Mouse (Mus musculus): ENCODE measurements around the gene Nr1h2. TPM values are rescaled to one million over a fixed set of nuclear protein-coding genes. Genes with fewer than 3 reads are reported as not detected.

The Nr1h2 gene
- total RNA-seq, 2 experiments from 2014 or later: 58.2 to 66.7 TPM

- H3K27ac ChIP-seq: peak overlapping the region; percentile 93
- no peak for DNase-seq (ENCODE audit: low spot score in 2 of 2)
- TF ChIP-seq CTCF (conservative IDR thresholded peaks at IDR 0.05): no peak
- H3K4me3 ChIP-seq: peak overlapping the region; percentile 78
Measured at GRCm38 (mm10) chr7:44591348-44592116, 37.8 kb upstream of the Nr1h2 start.

GRCm38 (mm10) chr7:44590402-44591347 lies 36.9 kb upstream of the Nr1h2 start, which contains the start of gene Kcnc3:
TSS of gene Kcnc3 (plus strand) at chr7:44590664.
- H3K27ac ChIP-seq: peak within 1 kb of the TSS; percentile 93
- no peak for TF ChIP-seq CTCF (conservative IDR thresholded peaks at IDR 0.05)
- peak within 1 kb of the TSS; percentile 78 for H3K4me3 ChIP-seq
- DNase-seq (ENCODE audit: low spot score in 2 of 2): peak; percentile 90 to 98

DNA sequence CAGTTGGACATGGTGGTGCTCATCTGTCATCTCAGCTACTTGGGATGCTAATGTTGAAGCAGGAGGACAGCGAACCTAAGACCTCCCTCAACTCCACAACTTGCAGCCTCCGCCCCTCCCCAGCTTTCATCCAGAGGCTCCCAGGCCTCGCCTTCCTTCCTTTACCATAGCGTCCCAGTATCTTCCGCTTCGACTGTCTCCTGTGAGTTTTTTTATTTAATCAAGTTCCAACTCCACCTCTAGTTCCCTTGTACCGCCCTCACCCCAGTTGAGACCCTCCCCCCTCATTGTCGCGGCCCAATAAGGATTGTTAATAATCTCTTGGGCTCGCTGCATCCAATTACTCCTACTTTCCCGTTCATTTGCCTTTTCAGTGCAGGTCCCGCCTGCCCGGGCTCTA lies 36.2 kb upstream of the Nr1h2 start:
- TF ChIP-seq CTCF (conservative IDR thresholded peaks at IDR 0.05): no peak
- DNase-seq (ENCODE audit: low spot score in 2 of 2): no peak
- H3K4me3 ChIP-seq: peak overlapping the region; percentile 53
- H3K27ac ChIP-seq: peak overlapping the region; percentile 61

GRCm38 (mm10) chr7:44589149-44589548 lies 35.4 kb upstream of the Nr1h2 start:
- DNase-seq (ENCODE audit: low spot score in 2 of 2): peak; percentile 72 to 78
- peak; percentile 18; the same call in 1 of the 2 replicates for TF ChIP-seq CTCF (conservative IDR thresholded peaks at IDR 0.05)
- H3K27ac ChIP-seq: peak overlapping the region; percentile 93
- peak overlapping the region; percentile 53 for H3K4me3 ChIP-seq

DNA sequence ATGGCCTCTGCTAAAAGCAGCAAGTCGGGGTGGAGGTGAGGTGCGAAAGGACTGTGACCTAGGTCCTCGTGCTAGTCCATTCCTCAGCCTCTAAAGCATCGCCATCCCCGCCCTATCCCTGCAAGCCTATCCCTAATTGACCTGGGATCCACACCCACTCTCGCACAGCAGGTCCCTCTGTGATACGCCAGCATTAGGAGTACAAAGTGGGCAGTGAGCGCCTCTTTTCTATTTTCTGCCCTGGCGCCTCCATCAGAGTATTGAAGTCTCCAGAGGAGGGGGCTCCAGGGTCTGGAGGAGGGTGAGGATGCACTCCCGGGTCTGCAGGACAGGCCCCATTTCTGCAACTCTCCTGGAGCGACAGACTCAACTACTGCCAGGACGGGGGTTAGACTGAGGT lies 34.6 kb upstream of the Nr1h2 start:
- no peak for DNase-seq (ENCODE audit: low spot score in 2 of 2)
- H3K27ac ChIP-seq: peak overlapping the region; percentile 93
- H3K4me3 ChIP-seq: peak overlapping the region; percentile 53
- TF ChIP-seq CTCF (conservative IDR thresholded peaks at IDR 0.05): no peak

DNA sequence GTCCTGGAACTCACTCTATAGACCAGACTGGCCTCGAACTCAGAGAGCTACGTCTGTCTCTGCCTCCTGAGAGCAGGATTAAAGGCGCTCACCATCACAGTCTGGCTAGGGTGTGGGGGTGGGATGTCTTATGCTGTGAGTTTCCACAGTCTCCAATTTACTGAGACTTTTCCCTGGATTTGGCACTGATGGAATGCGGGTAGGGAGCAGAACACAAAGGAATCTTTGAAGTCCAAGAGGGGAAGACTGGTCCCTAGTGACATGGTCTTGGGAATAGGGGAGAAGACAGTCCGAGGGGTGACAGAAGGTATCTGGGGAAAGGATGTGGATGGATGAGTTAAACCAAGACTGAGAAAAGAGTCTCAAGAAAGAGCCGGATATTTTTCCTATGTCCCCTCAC lies 33.9 kb upstream of the Nr1h2 start:
- no peak for DNase-seq (ENCODE audit: low spot score in 2 of 2)
- Histone ChIP-seq H3K4me3 (peak overlapping the region; percentile 53), H3K27ac (peak overlapping the region; percentile 93; the same call in 1 of the 2 replicates)
- no peak for TF ChIP-seq CTCF (conservative IDR thresholded peaks at IDR 0.05)

DNA sequence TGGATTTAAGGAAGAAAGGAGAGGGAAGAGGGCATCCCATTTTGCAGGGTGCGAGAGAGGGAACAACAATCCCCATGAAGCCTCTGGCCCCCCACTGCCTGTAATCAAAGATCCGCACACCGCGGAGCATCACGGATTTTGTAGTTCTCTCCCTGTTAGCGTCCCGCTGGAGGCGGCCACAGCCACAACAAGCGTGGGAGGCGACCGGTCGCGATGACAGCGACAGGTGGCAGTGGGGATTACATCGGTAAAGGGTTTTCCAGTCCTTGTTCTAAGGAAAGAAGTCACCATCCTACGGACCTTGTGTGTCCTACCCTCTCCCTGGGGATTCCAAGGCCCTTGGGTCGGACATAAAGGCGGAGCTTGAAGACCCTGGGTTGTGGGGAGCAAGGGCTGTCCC lies 33.2 kb upstream of the Nr1h2 start:
- peak; percentile 19 for TF ChIP-seq CTCF (conservative IDR thresholded peaks at IDR 0.05)
- peak; percentile 84 to 91 for DNase-seq (ENCODE audit: low spot score in 2 of 2)
- peak overlapping the region; percentile 93 for H3K27ac ChIP-seq

DNA sequence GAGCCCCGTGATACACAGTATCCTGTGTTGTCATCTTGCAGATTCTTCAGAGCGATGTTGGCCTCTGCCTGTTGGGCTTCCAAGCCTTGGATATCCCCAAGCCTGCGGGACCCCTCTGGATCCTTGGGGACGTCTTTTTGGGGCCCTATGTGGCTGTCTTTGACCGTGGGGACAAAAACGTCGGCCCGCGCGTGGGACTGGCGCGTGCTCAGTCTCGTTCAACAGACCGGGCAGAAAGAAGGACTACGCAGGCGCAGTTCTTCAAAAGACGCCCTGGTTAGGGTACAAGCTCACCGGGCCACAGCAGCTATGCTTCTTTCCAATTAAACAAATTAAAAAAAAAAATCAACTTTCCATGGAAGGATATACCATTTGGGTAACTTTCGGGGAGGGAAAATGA lies 32.8 kb upstream of the Nr1h2 start:
- Histone ChIP-seq H3K27ac (peak overlapping the region; percentile 93), H3K4me3 (peak overlapping the region; percentile 53)
- TF ChIP-seq CTCF (conservative IDR thresholded peaks at IDR 0.05): no peak
- DNase-seq (ENCODE audit: low spot score in 2 of 2): peak; percentile 79 to 80

More for the DNA sequence above, 33.2 kb upstream of the Nr1h2 start:
- H3K4me3 ChIP-seq: peak overlapping the region; percentile 53

DNA sequence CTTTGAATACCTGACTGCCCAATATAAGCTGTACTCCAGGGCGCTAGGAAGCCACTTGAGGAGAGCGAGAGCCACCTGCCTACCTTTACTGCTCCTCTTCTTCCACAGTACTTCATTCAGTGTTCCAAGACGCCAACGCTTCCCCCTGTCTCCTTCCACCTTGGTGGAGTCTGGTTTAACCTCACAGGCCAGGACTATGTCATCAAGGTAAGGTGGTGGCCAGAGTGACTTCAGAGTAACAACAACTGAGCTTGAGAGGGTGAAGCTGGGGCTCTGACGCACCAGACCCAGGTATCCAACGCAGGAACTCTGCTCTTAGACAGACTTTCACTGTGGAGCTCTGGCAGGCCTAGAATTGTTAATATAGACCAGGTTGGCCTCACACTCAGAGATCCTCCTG lies 31.9 kb upstream of the Nr1h2 start:
- no peak for TF ChIP-seq CTCF (conservative IDR thresholded peaks at IDR 0.05)
- no peak for DNase-seq (ENCODE audit: low spot score in 2 of 2)
- no peak overlapping the region for H3K27ac ChIP-seq
- H3K4me3 ChIP-seq: no peak overlapping the region

DNA sequence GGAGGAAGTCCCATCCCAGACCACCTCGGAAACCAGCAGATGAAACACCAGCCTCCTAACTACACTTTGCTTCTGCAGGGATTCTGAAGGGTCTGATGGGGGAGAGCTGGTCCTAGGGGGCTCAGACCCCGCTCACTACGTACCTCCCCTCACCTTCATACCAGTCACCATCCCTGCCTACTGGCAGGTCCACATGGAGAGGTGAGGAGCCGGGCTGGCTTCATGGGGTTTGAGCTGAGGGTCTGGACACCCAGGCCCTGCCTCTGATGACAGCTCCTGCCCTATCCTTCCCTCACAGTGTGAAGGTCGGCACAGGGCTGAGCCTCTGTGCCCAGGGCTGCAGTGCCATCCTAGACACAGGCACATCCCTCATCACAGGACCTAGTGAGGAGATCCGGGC lies 31.2 kb upstream of the Nr1h2 start:
- H3K27ac ChIP-seq: no peak overlapping the region
- DNase-seq (ENCODE audit: low spot score in 2 of 2): no peak
- no peak for TF ChIP-seq CTCF (conservative IDR thresholded peaks at IDR 0.05)
- H3K4me3 ChIP-seq: no peak overlapping the region

DNA sequence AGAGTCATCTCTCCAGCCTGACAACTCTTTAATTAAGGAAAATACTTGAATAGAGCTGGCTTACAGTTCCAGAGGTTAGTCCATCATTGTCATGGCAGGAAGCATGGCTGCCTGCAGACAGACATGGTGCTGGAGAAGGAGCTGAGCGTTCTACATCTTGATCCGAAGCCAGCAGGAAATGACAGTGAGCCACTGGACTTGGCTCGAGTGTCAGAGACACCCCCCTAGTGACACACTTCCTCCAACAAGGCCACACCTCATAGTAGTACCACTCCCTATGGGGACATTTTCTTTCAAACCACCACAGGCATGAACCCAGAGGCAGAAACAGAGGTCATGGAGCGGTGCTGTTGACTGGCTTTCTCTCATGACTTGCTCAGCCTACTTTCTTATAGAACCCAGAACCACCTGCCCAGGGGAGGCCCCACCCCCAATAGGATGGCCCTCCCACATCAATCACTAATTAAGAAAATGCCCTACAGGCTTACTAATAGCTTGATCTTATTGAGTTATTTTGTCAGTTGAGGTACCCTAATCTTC lies 30.6 kb upstream of the Nr1h2 start:
- TF ChIP-seq CTCF (conservative IDR thresholded peaks at IDR 0.05): no peak
- Histone ChIP-seq H3K27ac (no peak overlapping the region), H3K4me3 (no peak overlapping the region)
- no peak for DNase-seq (ENCODE audit: low spot score in 2 of 2)

GRCm38 (mm10) chr7:44583146-44583545 lies 29.4 kb upstream of the Nr1h2 start:
- no peak overlapping the region for H3K4me3 ChIP-seq
- no peak for TF ChIP-seq CTCF (conservative IDR thresholded peaks at IDR 0.05)
- DNase-seq (ENCODE audit: low spot score in 2 of 2): no peak
- no peak overlapping the region for H3K27ac ChIP-seq

DNA sequence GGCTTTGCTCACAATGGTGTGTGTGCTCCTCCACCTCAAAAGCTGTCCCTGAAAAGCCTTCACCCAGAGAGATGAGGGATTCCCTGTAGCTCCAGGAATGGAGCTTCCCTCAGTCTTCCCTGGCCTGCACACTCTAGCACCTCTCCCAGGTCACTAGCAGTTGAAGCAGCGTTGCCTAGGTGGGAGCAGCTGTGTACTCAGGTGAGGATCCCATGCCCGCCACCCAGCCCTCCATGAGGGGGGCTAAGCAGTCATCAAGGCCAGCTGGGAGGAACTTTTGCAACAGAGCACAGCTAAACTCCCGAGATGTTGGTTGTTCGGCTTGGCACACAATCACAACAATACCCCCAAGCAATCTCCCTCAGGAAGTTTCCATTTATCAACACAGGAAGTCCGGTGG lies 29.0 kb upstream of the Nr1h2 start:
- Histone ChIP-seq H3K4me3 (no peak overlapping the region), H3K27ac (no peak overlapping the region)
- DNase-seq (ENCODE audit: low spot score in 2 of 2): no peak
- TF ChIP-seq CTCF (conservative IDR thresholded peaks at IDR 0.05): no peak
